Mouse (Mus musculus) C2C12 (cell line): Measurements from ENCODE around the gene Sdr39u1. TPM values are rescaled to one million over a fixed set of nuclear protein-coding genes. Genes with fewer than 3 reads are reported as not detected.

Experiments used
- H3K27me3 ChIP-seq: one replicate; pipeline ENCODE4 v1.6.1; 2011; ENCODE audit not compliant: control insufficient read depth, insufficient read depth, insufficient read length
- H3K36me3 ChIP-seq: one replicate; pipeline ENCODE4 v1.6.1; 2011; ENCODE audit not compliant: control insufficient read depth, insufficient read depth
- H3K4me3 ChIP-seq: one replicate; pipeline ENCODE4 v1.5.1; 2011; ENCODE audit warnings: mild to moderate bottlenecking, control low read depth; ENCODE audit not compliant: poor library complexity, insufficient read depth, severe bottlenecking
- H3K79me2 ChIP-seq: one replicate; pipeline ENCODE4 v1.6.1; 2011; ENCODE audit not compliant: control insufficient read depth, insufficient read depth
- H3K79me3 ChIP-seq: one replicate; pipeline ENCODE4 v1.6.1; 2011; ENCODE audit warnings: low read depth, control low read depth
- H3ac ChIP-seq: one replicate; pipeline ENCODE3; 2011; ENCODE audit warnings: low read depth; ENCODE audit not compliant: control insufficient read depth, insufficient read length
- CEBPB ChIP-seq: IDR thresholded peaks from one replicate; pipeline ENCODE4 v1.6.1; 2011; ENCODE audit warnings: low read depth, mild to moderate bottlenecking, control low read depth, moderate library complexity
- CTCF ChIP-seq: IDR thresholded peaks from one replicate; pipeline ENCODE4 v1.5.1; 2011; ENCODE audit not compliant: control insufficient read depth, insufficient read depth, insufficient read length
- FOSL1 ChIP-seq: IDR thresholded peaks from one replicate; pipeline ENCODE4 v1.8.0; 2011; ENCODE audit warnings: mild to moderate bottlenecking, low read length; ENCODE audit not compliant: poor library complexity, insufficient read depth, severe bottlenecking
- MAX ChIP-seq: IDR thresholded peaks from one replicate; pipeline ENCODE4 v1.6.1; 2011; ENCODE audit warnings: mild to moderate bottlenecking, control low read depth
- MYOD1 ChIP-seq: IDR thresholded peaks from one replicate; pipeline ENCODE4 v1.6.1; 2011; ENCODE audit warnings: low read depth; ENCODE audit not compliant: control insufficient read depth, insufficient read length
- MYOG ChIP-seq: IDR thresholded peaks from one replicate; pipeline ENCODE4 v1.6.1; 2011; ENCODE audit not compliant: control insufficient read depth, insufficient read length; ENCODE audit errors: extremely low read depth
- USF1 ChIP-seq: IDR thresholded peaks from one replicate; pipeline ENCODE4 v1.6.1; 2011; ENCODE audit warnings: low read depth, mild to moderate bottlenecking, control low read depth, moderate library complexity
- polyA plus RNA-seq: library from polyadenylated mRNA; unstranded; fragments of >200 nt; fragmentation: generic; extraction: Trizol; gene quantifications from one replicate; pipeline ENCODE4 v1.2.1, GENCODE M21; 2012; ENCODE audit warnings: missing spikeins

Gene Sdr39u1
- polyA plus RNA-seq, 1 experiment, result 4.7 TPM

DNA sequence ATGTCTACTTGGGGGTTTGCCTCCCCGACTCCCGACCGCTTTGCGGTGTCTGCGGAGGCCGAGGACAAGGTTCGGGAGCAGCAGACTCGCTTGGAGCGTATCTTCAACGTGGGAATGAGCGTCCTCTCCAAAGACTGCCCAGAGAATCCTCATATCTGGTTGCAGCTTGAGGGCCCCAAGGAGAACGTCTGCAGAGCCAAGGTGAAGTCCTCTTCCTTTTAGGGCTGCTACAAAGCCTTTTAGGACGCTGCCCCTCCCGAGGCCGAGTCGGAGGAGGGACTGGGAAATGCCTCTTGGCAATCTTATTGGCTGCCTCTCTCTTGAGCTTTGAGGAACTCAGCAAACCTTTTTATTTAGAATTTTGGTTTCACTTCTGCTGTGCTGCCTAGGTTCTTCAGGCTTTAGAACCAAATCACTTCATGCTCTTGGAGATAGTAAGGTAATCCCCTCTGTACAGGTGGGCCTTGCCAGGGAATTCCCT, 14.3 kb downstream of the Sdr39u1 start:
- Histone ChIP-seq H3K79me2 (peaks cover 7% of the 10 kb centered on the region), H3ac (peak overlapping the region; percentile 46), H3K4me3 (peak overlapping the region; percentile 42), H3K36me3 (peaks cover 26% of the 10 kb centered on the region), H3K27me3 (no peaks in the 10 kb centered on the region), H3K79me3 (no peaks in the 10 kb centered on the region)
- TF ChIP-seq CTCF, result no peak
- no peak for TF ChIP-seq MAX
- no peak for TF ChIP-seq MYOD1
- no peak for TF ChIP-seq CEBPB
- no peak for TF ChIP-seq MYOG
- no peak for TF ChIP-seq USF1
- no peak for TF ChIP-seq FOSL1

DNA sequence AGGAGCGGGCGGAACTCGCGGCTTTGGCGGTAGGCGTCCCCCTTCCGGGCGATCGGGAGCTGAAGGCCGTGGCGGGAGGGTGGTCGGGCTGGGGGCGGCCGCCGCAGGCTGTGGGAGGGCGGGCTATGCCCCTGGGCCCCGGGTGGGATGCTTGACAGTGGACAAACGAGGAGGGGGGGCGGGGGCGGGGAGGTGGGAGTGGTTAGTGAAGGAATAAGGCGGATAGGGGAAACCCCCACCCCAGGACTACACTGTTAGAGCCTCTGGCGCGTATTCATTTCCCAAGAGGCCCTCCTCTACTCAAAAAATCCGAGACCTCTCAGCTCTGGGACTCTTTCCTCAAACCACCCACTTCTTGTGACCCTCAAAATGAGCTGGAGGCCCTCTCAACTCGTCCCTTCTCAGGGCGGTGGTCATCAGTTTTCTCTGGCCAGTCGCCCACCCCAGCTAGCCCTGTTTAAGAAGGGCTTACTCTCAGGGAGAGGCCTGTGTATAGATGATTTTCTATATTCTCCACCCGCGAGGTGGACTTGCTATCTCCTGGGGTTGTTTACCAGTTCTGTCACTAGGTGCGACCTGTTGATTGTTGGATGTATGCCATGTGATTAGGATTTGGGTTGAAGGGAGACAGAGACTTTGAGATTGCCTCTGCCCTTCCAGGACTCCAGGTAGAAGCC, 14.8 kb downstream of the Sdr39u1 start:
- TF ChIP-seq MAX (no peak), MYOD1 (no peak), CTCF (no peak), FOSL1 (no peak), CEBPB (no peak), MYOG (no peak), USF1 (no peak)
- peak overlapping the region; percentile 42 for H3K4me3 ChIP-seq

DNA sequence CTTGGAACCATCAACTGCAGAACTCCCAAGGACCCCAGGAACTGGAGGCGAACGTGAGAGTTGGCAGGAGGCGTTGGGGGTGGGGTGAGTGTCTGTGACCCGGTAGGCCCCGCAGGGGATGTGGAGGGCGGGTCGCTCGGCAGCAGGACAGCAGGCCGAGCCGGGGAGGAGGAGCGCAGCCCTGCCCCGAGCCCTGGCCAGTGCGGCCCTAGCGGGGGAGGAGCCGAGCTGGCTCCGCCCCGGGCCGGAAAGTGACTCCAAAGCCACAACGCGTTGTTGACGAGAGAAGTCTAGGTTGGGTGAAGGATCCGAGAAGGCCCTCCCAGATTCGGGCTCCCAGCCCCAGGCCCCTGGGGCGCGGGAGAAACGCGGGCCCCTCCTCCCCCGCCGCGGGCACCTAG, 15.4 kb downstream of the Sdr39u1 start, which contains the start of gene Khnyn:
Gene Khnyn (plus strand): TSS at position 235 of the 401 bp plus-strand sequence.
- TF ChIP-seq MYOD1, result no peak
- TF ChIP-seq MAX, result peak; percentile 23
- peak within 1 kb of the TSS; percentile 42 for H3K4me3 ChIP-seq
- H3K27me3 ChIP-seq, result no peaks in the 10 kb centered on the region
- peaks cover 19% of the 10 kb centered on the region for H3K36me3 ChIP-seq
- H3K79me2 ChIP-seq, result peaks cover 7% of the 10 kb centered on the region
- peak within 1 kb of the TSS; percentile 46 for H3ac ChIP-seq
- H3K79me3 ChIP-seq, result no peaks in the 10 kb centered on the region

More for the DNA sequence above, 14.8 kb downstream of the Sdr39u1 start:
- H3K79me2 ChIP-seq, result peaks cover 7% of the 10 kb centered on the region
- H3K36me3 ChIP-seq, result peaks cover 23% of the 10 kb centered on the region
- H3K27me3 ChIP-seq, result no peaks in the 10 kb centered on the region
- no peaks in the 10 kb centered on the region for H3K79me3 ChIP-seq
- H3ac ChIP-seq, result peak overlapping the region; percentile 46

DNA sequence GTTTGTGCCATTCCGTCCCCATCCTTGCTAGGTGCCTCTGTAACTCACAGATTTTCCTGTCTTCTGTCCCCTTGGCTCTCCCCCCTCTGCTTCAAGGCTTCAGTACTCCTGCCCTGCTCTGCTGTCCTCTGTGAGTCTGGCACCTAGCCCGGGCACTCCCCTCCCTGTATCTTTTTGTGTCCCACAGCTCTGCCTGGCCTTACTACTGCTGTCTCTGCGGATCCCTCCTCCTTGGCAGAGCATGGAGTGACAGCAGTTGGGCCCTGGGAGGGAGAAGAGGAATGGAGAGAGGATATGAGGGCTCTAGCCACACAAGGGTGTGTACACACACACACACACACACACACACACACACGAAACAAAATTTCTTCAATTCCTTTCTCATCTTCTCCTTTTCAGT, 15.9 kb downstream of the Sdr39u1 start, which contains the start of gene Cbln3:
Gene Cbln3 (minus strand): TSS at position 227 of the 400 bp plus-strand sequence.
- H3ac ChIP-seq, result peak within 1 kb of the TSS; percentile 46
- H3K36me3 ChIP-seq, result peaks cover 18% of the 10 kb centered on the region
- H3K79me3 ChIP-seq, result no peaks in the 10 kb centered on the region
- H3K4me3 ChIP-seq, result peak within 1 kb of the TSS; percentile 42
- TF ChIP-seq FOSL1 (no peak), MYOD1 (no peak), CEBPB (no peak), USF1 (no peak), MYOG (no peak), MAX (no peak), CTCF (no peak)
- H3K79me2 ChIP-seq, result peaks cover 7% of the 10 kb centered on the region
- H3K27me3 ChIP-seq, result no peaks in the 10 kb centered on the region

DNA sequence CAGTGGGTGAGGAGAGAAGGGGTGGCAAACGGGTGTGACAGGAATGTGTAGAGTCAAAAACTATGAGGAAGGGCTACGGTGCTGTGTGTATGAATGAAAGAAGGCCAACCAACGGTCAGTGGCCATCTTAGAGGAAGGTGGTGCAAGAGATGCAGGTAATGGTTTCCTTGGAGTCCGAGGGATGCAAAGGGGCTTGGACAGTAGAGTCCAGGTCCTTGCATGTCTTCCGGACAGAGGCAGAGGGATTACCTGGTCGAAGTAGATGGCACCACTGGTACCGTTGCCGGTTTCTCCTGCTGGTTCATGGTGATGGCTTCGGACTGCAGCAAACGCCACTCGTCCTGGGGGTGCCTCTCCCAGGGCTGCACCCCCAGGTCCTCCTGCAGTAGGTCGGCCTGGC, 16.4 kb downstream of the Sdr39u1 start:
- no peaks in the 10 kb centered on the region for H3K79me3 ChIP-seq
- TF ChIP-seq CTCF (no peak), MYOD1 (no peak), USF1 (no peak), CEBPB (no peak), MAX (no peak), MYOG (no peak), FOSL1 (no peak)
- H3K36me3 ChIP-seq, result peaks cover 17% of the 10 kb centered on the region
- no peak overlapping the region for H3K4me3 ChIP-seq
- H3K79me2 ChIP-seq, result peaks cover 7% of the 10 kb centered on the region
- no peaks in the 10 kb centered on the region for H3K27me3 ChIP-seq
- H3ac ChIP-seq, result no peak overlapping the region

DNA sequence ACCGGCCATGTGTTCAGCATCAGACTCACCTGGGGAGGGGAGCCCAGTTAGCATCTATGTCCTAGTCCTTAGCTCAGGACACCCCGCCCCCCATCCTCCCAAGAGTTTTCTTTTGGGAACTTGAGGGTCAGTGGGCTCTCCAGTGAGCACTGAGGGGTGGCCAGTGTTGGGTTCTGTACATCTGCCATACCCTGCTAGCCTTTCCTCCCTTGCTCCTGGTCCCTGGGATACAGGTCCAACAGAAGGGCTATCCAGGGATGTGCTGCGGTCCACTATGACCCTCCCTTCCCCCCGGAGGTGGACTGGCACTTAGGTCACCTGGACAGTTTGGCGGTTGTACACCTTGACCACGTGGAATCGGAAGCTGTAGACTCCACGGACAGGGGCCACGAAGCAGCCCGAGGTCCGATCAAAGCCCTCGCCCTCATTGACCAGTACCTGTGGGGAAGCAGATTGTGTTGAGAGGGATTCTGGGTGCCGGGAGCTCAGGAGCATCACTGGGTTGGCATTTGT, 16.9 kb downstream of the Sdr39u1 start:
- Histone ChIP-seq H3ac (no peak overlapping the region), H3K27me3 (no peaks in the 10 kb centered on the region), H3K4me3 (no peak overlapping the region), H3K36me3 (peaks cover 12% of the 10 kb centered on the region), H3K79me3 (no peaks in the 10 kb centered on the region), H3K79me2 (peaks cover 7% of the 10 kb centered on the region)
- TF ChIP-seq MYOD1, result no peak
- no peak for TF ChIP-seq MYOG
